Mouse (Mus musculus) heart, embryonic 16.5 days (tissue): ENCODE results near the gene Kcnq5. TPM values are rescaled to one million over a fixed set of nuclear protein-coding genes. Genes with fewer than 3 reads are reported as not detected.
A peak's percentile ranks its signal among the peaks of the same experiment; 100 is the strongest.

Experiments used
- ATAC-seq: fragments of 200-750 bp; cut with Nextera tagmentation; replicated peaks from 2 replicates; pipeline ENCODE4 v1.8.0; 2017; ENCODE audit warnings: moderate number of reproducible peaks; ENCODE audit not compliant: insufficient read depth, low FRiP score; ENCODE audit errors: extremely low read depth
- H3K27ac ChIP-seq: fragments of 300-500 bp; sonication (generic); 2 replicates; pipeline ENCODE4 v1.5.1; 2014; ENCODE audit warnings: mild to moderate bottlenecking, low read length, control low read depth, moderate library complexity
- H3K27me3 ChIP-seq: fragments of 300-500 bp; sonication (generic); 2 replicates; pipeline ENCODE4 v1.6.1; 2014; ENCODE audit warnings: low read length, mixed read lengths; ENCODE audit not compliant: control insufficient read depth, insufficient read depth
- H3K36me3 ChIP-seq: fragments of 300-500 bp; sonication (generic); 2 replicates; pipeline ENCODE4 v1.6.1; 2014; ENCODE audit not compliant: control insufficient read depth, insufficient read depth
- H3K4me1 ChIP-seq: fragments of 300-500 bp; sonication (generic); 2 replicates; pipeline ENCODE4 v1.6.1; 2014; ENCODE audit warnings: low read length, mixed read lengths; ENCODE audit not compliant: control insufficient read depth, insufficient read depth
- H3K4me2 ChIP-seq: fragments of 300-500 bp; sonication (generic); 2 replicates; pipeline ENCODE4 v1.6.1; 2014; ENCODE audit warnings: low read depth, mild to moderate bottlenecking, control low read depth, low read length
- H3K4me3 ChIP-seq: fragments of 300-500 bp; sonication (generic); 2 replicates; pipeline ENCODE4 v1.5.1; 2014; ENCODE audit warnings: mild to moderate bottlenecking, control low read depth, low read length
- H3K9ac ChIP-seq: fragments of 300-500 bp; sonication (generic); 2 replicates; pipeline ENCODE4 v1.6.1; 2014; ENCODE audit warnings: low read length, control low read depth
- H3K9me3 ChIP-seq: fragments of 300-500 bp; sonication (generic); replicated peaks from 2 replicates; pipeline ENCODE4 v1.6.1; 2016; ENCODE audit warnings: low read length; ENCODE audit not compliant: control insufficient read depth
- WGBS: fragments of 180-500 bp; shearing (Covaris S2); extraction: QIAGEN DNeasy Blood & Tissue Kit; methylation state at CpG from one replicate; pipeline ENCODE4 v1.1.7; 2014; 5-methylcytosine and 5-hydroxymethylcytosine counted together
- polyA plus RNA-seq: library from polyadenylated mRNA; unstranded; fragments of >200 nt; fragmentation: Nextera tagmentation; extraction: Ambion mirVana; gene quantifications from 2 replicates; pipeline ENCODE4 v1.2.1, GENCODE M21; 2015

The Kcnq5 gene
- polyA plus RNA-seq, 1 experiment from 2014 or later, result 2.6 TPM

GRCm38 (mm10) chr1:21499815-21500534, 461.8 kb downstream of the Kcnq5 start:
- Histone ChIP-seq H3K4me1 (peaks cover 2% of the 10 kb centered on the region; the same call in 1 of the 2 replicates), H3K27me3 (no peaks in the 10 kb centered on the region), H3K4me3 (no peak overlapping the region), H3K4me2 (no peak overlapping the region), H3K9me3 (no peaks in the 10 kb centered on the region), H3K36me3 (no peaks in the 10 kb centered on the region), H3K27ac (no peak overlapping the region), H3K9ac (no peak overlapping the region)
- no peak for ATAC-seq
- 41% methylated on average over 10 of the region's 10 CpGs for WGBS

- Histone ChIP-seq H3K4me3 (no peak overlapping the region), H3K9ac (no peak overlapping the region), H3K27me3 (no peaks in the 10 kb centered on the region), H3K4me2 (no peak overlapping the region), H3K9me3 (no peaks in the 10 kb centered on the region), H3K27ac (no peak overlapping the region), H3K36me3 (no peaks in the 10 kb centered on the region), H3K4me1 (peaks cover 2% of the 10 kb centered on the region; the same call in 1 of the 2 replicates)
- ATAC-seq, result no peak
- WGBS, result 89% methylated on average over 3 of the region's 3 CpGs
These were observed 465.4 kb downstream of the Kcnq5 start for GRCm38 (mm10) chr1:21496307-21496706.

GRCm38 (mm10) chr1:21488645-21489044, 473.1 kb downstream of the Kcnq5 start:
- H3K36me3 ChIP-seq, result no peaks in the 10 kb centered on the region
- no peak overlapping the region for H3K4me2 ChIP-seq
- peaks cover 3% of the 10 kb centered on the region for H3K9me3 ChIP-seq
- H3K9ac ChIP-seq, result no peak overlapping the region
- no peak overlapping the region for H3K4me3 ChIP-seq
- ATAC-seq, result no peak
- no peaks in the 10 kb centered on the region for H3K4me1 ChIP-seq
- no peaks in the 10 kb centered on the region for H3K27me3 ChIP-seq
- H3K27ac ChIP-seq, result no peak overlapping the region
- 80% methylated on average over 3 of the region's 3 CpGs for WGBS

- no peak overlapping the region for H3K4me3 ChIP-seq
- H3K27ac ChIP-seq, result no peak overlapping the region
- H3K9me3 ChIP-seq, result peaks cover 3% of the 10 kb centered on the region
- H3K27me3 ChIP-seq, result no peaks in the 10 kb centered on the region
- ATAC-seq, result no peak
- H3K36me3 ChIP-seq, result no peaks in the 10 kb centered on the region
- WGBS, result 55% methylated on average over 5 of the region's 5 CpGs
- H3K9ac ChIP-seq, result no peak overlapping the region
- H3K4me2 ChIP-seq, result no peak overlapping the region
- no peaks in the 10 kb centered on the region for H3K4me1 ChIP-seq
These were observed 475.5 kb downstream of the Kcnq5 start for GRCm38 (mm10) chr1:21486266-21486665.

- H3K36me3 ChIP-seq, result no peaks in the 10 kb centered on the region
- peak; percentile 37; the same call in 1 of the 2 replicates for ATAC-seq
These were observed 492.4 kb downstream of the Kcnq5 start for GRCm38 (mm10) chr1:21469311-21469710.

GRCm38 (mm10) chr1:21466431-21466830, 495.3 kb downstream of the Kcnq5 start:
- no peak overlapping the region for H3K27ac ChIP-seq
- no peak overlapping the region for H3K9ac ChIP-seq
- no peaks in the 10 kb centered on the region for H3K9me3 ChIP-seq
- no peak overlapping the region for H3K4me3 ChIP-seq
- ATAC-seq, result no peak
- H3K36me3 ChIP-seq, result no peaks in the 10 kb centered on the region
- WGBS, result 90% methylated on average over 4 of the region's 4 CpGs
- H3K4me2 ChIP-seq, result no peak overlapping the region
- H3K27me3 ChIP-seq, result no peaks in the 10 kb centered on the region
- no peaks in the 10 kb centered on the region for H3K4me1 ChIP-seq

More at GRCm38 (mm10) chr1:21469311-21469710, 492.4 kb downstream of the Kcnq5 start:
- no peak overlapping the region for H3K9ac ChIP-seq
- no peaks in the 10 kb centered on the region for H3K27me3 ChIP-seq
- 82% methylated on average over 6 of the region's 6 CpGs for WGBS
- H3K4me3 ChIP-seq, result no peak overlapping the region
- H3K27ac ChIP-seq, result no peak overlapping the region
- H3K9me3 ChIP-seq, result no peaks in the 10 kb centered on the region
- no peak overlapping the region for H3K4me2 ChIP-seq
- H3K4me1 ChIP-seq, result no peaks in the 10 kb centered on the region

- no peaks in the 10 kb centered on the region for H3K4me1 ChIP-seq
- H3K36me3 ChIP-seq, result no peaks in the 10 kb centered on the region
- no peaks in the 10 kb centered on the region for H3K9me3 ChIP-seq
- no peak for ATAC-seq
- no peak overlapping the region for H3K9ac ChIP-seq
- no peak overlapping the region for H3K4me2 ChIP-seq
- H3K27ac ChIP-seq, result no peak overlapping the region
- 71% methylated on average over 18 of the region's 18 CpGs for WGBS
- H3K27me3 ChIP-seq, result no peaks in the 10 kb centered on the region
- no peak overlapping the region for H3K4me3 ChIP-seq
These were observed 500.6 kb downstream of the Kcnq5 start for GRCm38 (mm10) chr1:21460941-21461689.

- H3K36me3 ChIP-seq, result no peaks in the 10 kb centered on the region
- H3K27ac ChIP-seq, result no peak overlapping the region
- ATAC-seq, result no peak
- no peaks in the 10 kb centered on the region for H3K4me1 ChIP-seq
- WGBS, result 60% methylated on average over 8 of the region's 8 CpGs
- no peak overlapping the region for H3K4me3 ChIP-seq
- no peak overlapping the region for H3K9ac ChIP-seq
- H3K9me3 ChIP-seq, result no peaks in the 10 kb centered on the region
- no peak overlapping the region for H3K4me2 ChIP-seq
- no peaks in the 10 kb centered on the region for H3K27me3 ChIP-seq
These were observed 503.2 kb downstream of the Kcnq5 start for GRCm38 (mm10) chr1:21458581-21458980.

- no peak overlapping the region for H3K9ac ChIP-seq
- no peak overlapping the region for H3K4me3 ChIP-seq
- 82% methylated on average over 5 of the region's 5 CpGs for WGBS
- no peak for ATAC-seq
- H3K9me3 ChIP-seq, result no peaks in the 10 kb centered on the region
- no peaks in the 10 kb centered on the region for H3K36me3 ChIP-seq
- no peak overlapping the region for H3K27ac ChIP-seq
- no peaks in the 10 kb centered on the region for H3K4me1 ChIP-seq
- no peak overlapping the region for H3K4me2 ChIP-seq
- H3K27me3 ChIP-seq, result no peaks in the 10 kb centered on the region
These were observed 505.8 kb downstream of the Kcnq5 start for GRCm38 (mm10) chr1:21455971-21456370.
